Mouse (Mus musculus) neural tube, embryonic 12.5 days (tissue): ENCODE measurements around the gene Guca2a. TPM values are rescaled to one million over a fixed set of nuclear protein-coding genes. Genes with fewer than 3 reads are reported as not detected.
"Not testable (repeated sequence)": the region's sequence is repeated elsewhere in the genome, so short reads cannot be mapped to it uniquely, and the experiment has no call there.

Experiments
- ATAC-seq: fragments of 200-750 bp; cut with Nextera tagmentation; 2 replicates; pipeline ENCODE4 v1.8.0; 2017; ENCODE audit warnings: low read depth, mild to moderate bottlenecking, moderate TSS enrichment, moderate library complexity; ENCODE audit not compliant: low FRiP score
- H3K27ac ChIP-seq: fragments of 300-500 bp; sonication (generic); 2 replicates; pipeline ENCODE4 v1.5.1; 2016
- H3K27me3 ChIP-seq: fragments of 300-500 bp; sonication (generic); replicated peaks from 2 replicates; pipeline ENCODE4 v1.6.1; 2016; ENCODE audit warnings: mild to moderate bottlenecking
- H3K36me3 ChIP-seq: fragments of 300-500 bp; sonication (generic); 2 replicates; pipeline ENCODE4 v1.6.1; 2016; ENCODE audit warnings: mild to moderate bottlenecking
- H3K4me1 ChIP-seq: fragments of 300-500 bp; sonication (generic); 2 replicates; pipeline ENCODE4 v1.6.1; 2016
- H3K4me2 ChIP-seq: fragments of 300-500 bp; sonication (generic); replicated peaks from 2 replicates; pipeline ENCODE4 v1.6.1; 2016; ENCODE audit warnings: mild to moderate bottlenecking
- H3K4me3 ChIP-seq: fragments of 300-500 bp; sonication (generic); 2 replicates; pipeline ENCODE4 v1.5.1; 2016
- H3K9ac ChIP-seq: fragments of 300-500 bp; sonication (generic); 2 replicates; pipeline ENCODE4 v1.6.1; 2016; ENCODE audit warnings: mild to moderate bottlenecking
- H3K9me3 ChIP-seq: fragments of 300-500 bp; sonication (generic); 2 replicates; pipeline ENCODE4 v1.6.1; 2016; ENCODE audit warnings: mild to moderate bottlenecking
- WGBS: fragments of 180-500 bp; shearing (Covaris S2); methylation state at CpG from one replicate; pipeline ENCODE4 v1.1.7; 2016; 5-methylcytosine and 5-hydroxymethylcytosine counted together
- polyA plus RNA-seq: library from polyadenylated mRNA; unstranded; fragments of >200 nt; fragmentation: Nextera tagmentation; extraction: Ambion mirVana; gene quantifications from 2 replicates; pipeline ENCODE4 v1.2.1, GENCODE M21; 2016

The Guca2a gene
- polyA plus RNA-seq, 1 experiment from 2014 or later = not detected

GRCm38 (mm10) chr4:119628363-119628762 is 9.1 kb upstream of the Guca2a start:
- H3K9me3 ChIP-seq, H3K9ac ChIP-seq, H3K27me3 ChIP-seq, H3K27ac ChIP-seq, H3K4me3 ChIP-seq, ATAC-seq, H3K4me2 ChIP-seq: not testable (repeated sequence)
- Histone ChIP-seq H3K4me1 (peaks cover 16% of the 10 kb centered on the region), H3K36me3 (peaks cover 30% of the 10 kb centered on the region)
- WGBS = 86% methylated on average over 4 of the region's 4 CpGs

GRCm38 (mm10) chr4:119631115-119631919 is 6.2 kb upstream of the Guca2a start:
- H3K4me1 ChIP-seq = peaks cover 23% of the 10 kb centered on the region
- H3K4me3 ChIP-seq = no peak overlapping the region
- H3K27me3 ChIP-seq = no peaks in the 10 kb centered on the region
- no peak overlapping the region for H3K4me2 ChIP-seq
- H3K27ac ChIP-seq = no peak overlapping the region
- peak; percentile 38; the same call in 1 of the 2 replicates for ATAC-seq
- no peak overlapping the region for H3K9ac ChIP-seq
- 59% methylated on average over 11 of the region's 11 CpGs for WGBS
- H3K36me3 ChIP-seq = peaks cover 17% of the 10 kb centered on the region
- no peaks in the 10 kb centered on the region for H3K9me3 ChIP-seq

- ATAC-seq = 0 out of 2 replicates have a peak, but pooled peaks have one; percentile 4
- Histone ChIP-seq H3K27ac (no peak overlapping the region), H3K9ac (no peak overlapping the region), H3K27me3 (no peaks in the 10 kb centered on the region), H3K4me1 (peaks cover 23% of the 10 kb centered on the region), H3K4me3 (no peak overlapping the region), H3K36me3 (peaks cover 11% of the 10 kb centered on the region), H3K4me2 (no peak overlapping the region), H3K9me3 (no peaks in the 10 kb centered on the region)
- 56% methylated on average over 7 of the region's 7 CpGs for WGBS
These were observed 4.8 kb upstream of the Guca2a start for GRCm38 (mm10) chr4:119632721-119633120.

GRCm38 (mm10) chr4:119633342-119633741 is 4.2 kb upstream of the Guca2a start:
- Histone ChIP-seq H3K36me3 (peaks cover 11% of the 10 kb centered on the region), H3K4me1 (peaks cover 23% of the 10 kb centered on the region), H3K27ac (no peak overlapping the region), H3K9me3 (no peaks in the 10 kb centered on the region), H3K27me3 (no peaks in the 10 kb centered on the region), H3K4me2 (no peak overlapping the region), H3K4me3 (no peak overlapping the region), H3K9ac (no peak overlapping the region)
- 48% methylated on average over 7 of the region's 7 CpGs for WGBS
- peak; percentile 35 for ATAC-seq

GRCm38 (mm10) chr4:119633948-119634347 is 3.6 kb upstream of the Guca2a start:
- H3K4me2 ChIP-seq = no peak overlapping the region
- H3K4me1 ChIP-seq = peaks cover 23% of the 10 kb centered on the region
- no peaks in the 10 kb centered on the region for H3K27me3 ChIP-seq
- WGBS = 83% methylated on average over 3 of the region's 3 CpGs
- no peak overlapping the region; the same call in 1 of the 2 replicates for H3K9ac ChIP-seq
- no peak overlapping the region for H3K4me3 ChIP-seq
- H3K27ac ChIP-seq = no peak overlapping the region
- peaks cover 11% of the 10 kb centered on the region for H3K36me3 ChIP-seq
- no peaks in the 10 kb centered on the region for H3K9me3 ChIP-seq
- no peak for ATAC-seq

- Histone ChIP-seq H3K9me3 (no peaks in the 10 kb centered on the region), H3K27me3 (no peaks in the 10 kb centered on the region), H3K27ac (no peak overlapping the region), H3K4me3 (no peak overlapping the region), H3K36me3 (peaks cover 2% of the 10 kb centered on the region; the same call in 1 of the 2 replicates), H3K4me1 (peaks cover 23% of the 10 kb centered on the region), H3K4me2 (no peak overlapping the region), H3K9ac (no peak overlapping the region)
- no peak for ATAC-seq
- WGBS = 78% methylated on average over 6 of the region's 6 CpGs
These were observed 2.4 kb upstream of the Guca2a start for GRCm38 (mm10) chr4:119634908-119635660.

GRCm38 (mm10) chr4:119635686-119636085 is 1.8 kb upstream of the Guca2a start:
- ATAC-seq = no peak
- no peak overlapping the region for H3K27ac ChIP-seq
- WGBS = 78% methylated on average over 8 of the region's 8 CpGs

GRCm38 (mm10) chr4:119636731-119637130 is 773 bp upstream of the Guca2a start:
- no peak overlapping the region for H3K27ac ChIP-seq
- no peaks in the 10 kb centered on the region for H3K36me3 ChIP-seq
- ATAC-seq = no peak
- H3K9ac ChIP-seq = no peak overlapping the region
- H3K4me1 ChIP-seq = peaks cover 18% of the 10 kb centered on the region
- no peak overlapping the region for H3K4me3 ChIP-seq
- no peaks in the 10 kb centered on the region for H3K9me3 ChIP-seq
- H3K27me3 ChIP-seq = no peaks in the 10 kb centered on the region
- no peak overlapping the region for H3K4me2 ChIP-seq
- WGBS = 82% methylated on average over 7 of the region's 7 CpGs

More at GRCm38 (mm10) chr4:119635686-119636085, 1.8 kb upstream of the Guca2a start:
- Histone ChIP-seq H3K4me2 (no peak overlapping the region), H3K27me3 (no peaks in the 10 kb centered on the region), H3K9ac (no peak overlapping the region), H3K36me3 (no peaks in the 10 kb centered on the region; the same call in 1 of the 2 replicates), H3K4me3 (no peak overlapping the region), H3K4me1 (peaks cover 23% of the 10 kb centered on the region), H3K9me3 (no peaks in the 10 kb centered on the region)

- no peak overlapping the region for H3K4me2 ChIP-seq
- 0 out of 2 replicates have a peak, but pooled peaks cover 4% of the 10 kb centered on the region for H3K9me3 ChIP-seq
- ATAC-seq = no peak
- WGBS = 80% methylated on average over 6 of the region's 6 CpGs
- no peaks in the 10 kb centered on the region for H3K36me3 ChIP-seq
- H3K27ac ChIP-seq = no peak overlapping the region
- no peak overlapping the region for H3K9ac ChIP-seq
- H3K4me3 ChIP-seq = no peak overlapping the region
- no peaks in the 10 kb centered on the region for H3K27me3 ChIP-seq
- peaks cover 11% of the 10 kb centered on the region for H3K4me1 ChIP-seq
These were observed 442 bp downstream of the Guca2a start for GRCm38 (mm10) chr4:119637946-119638345.

GRCm38 (mm10) chr4:119638656-119639055 is 1.2 kb downstream of the Guca2a start:
- H3K27me3 ChIP-seq = no peaks in the 10 kb centered on the region
- H3K4me3 ChIP-seq = no peak overlapping the region
- no peaks in the 10 kb centered on the region for H3K36me3 ChIP-seq
- 0 out of 2 replicates have a peak, but pooled peaks cover 4% of the 10 kb centered on the region for H3K9me3 ChIP-seq
- no peak overlapping the region for H3K4me2 ChIP-seq
- 67% methylated on average over 11 of the region's 11 CpGs for WGBS
- no peak for ATAC-seq
- H3K9ac ChIP-seq = no peak overlapping the region
- H3K4me1 ChIP-seq = 0 out of 2 replicates have a peak, but pooled peaks cover 4% of the 10 kb centered on the region
- H3K27ac ChIP-seq = no peak overlapping the region

GRCm38 (mm10) chr4:119642666-119643065 is 5.2 kb downstream of the Guca2a start:
- Histone ChIP-seq H3K9ac (no peak overlapping the region), H3K36me3 (no peaks in the 10 kb centered on the region), H3K27ac (no peak overlapping the region), H3K4me3 (no peak overlapping the region), H3K27me3 (no peaks in the 10 kb centered on the region), H3K4me1 (no peaks in the 10 kb centered on the region), H3K4me2 (no peak overlapping the region), H3K9me3 (0 out of 2 replicates have a peak, but pooled peaks cover 4% of the 10 kb centered on the region)
- WGBS = 91% methylated on average over 4 of the region's 4 CpGs
- no peak for ATAC-seq

- Histone ChIP-seq H3K4me3 (no peak overlapping the region), H3K4me1 (no peaks in the 10 kb centered on the region), H3K4me2 (no peak overlapping the region), H3K36me3 (no peaks in the 10 kb centered on the region), H3K27ac (no peak overlapping the region), H3K27me3 (no peaks in the 10 kb centered on the region), H3K9me3 (peaks cover 14% of the 10 kb centered on the region), H3K9ac (no peak overlapping the region)
- WGBS = 59% methylated on average over 1 of the region's 1 CpGs
- no peak for ATAC-seq
These were observed 19.5 kb downstream of the Guca2a start for GRCm38 (mm10) chr4:119657011-119657410.
